Mouse (Mus musculus) stomach, embryonic 14.5 days (tissue): ENCODE data around the gene Gm26727. TPM values are rescaled to one million over a fixed set of nuclear protein-coding genes. Genes with fewer than 3 reads are reported as not detected.
"Not testable (repeated sequence)": the region's sequence is repeated elsewhere in the genome, so short reads cannot be mapped to it uniquely, and the experiment has no call there.

Experiments
- ATAC-seq: fragments of 200-750 bp; cut with Nextera tagmentation; 2 replicates; pipeline ENCODE4 v1.8.0; 2017; ENCODE audit warnings: low read depth, moderate TSS enrichment; ENCODE audit not compliant: insufficient number of reproducible peaks, insufficient read depth, low FRiP score
- H3K27ac ChIP-seq: fragments of 300-500 bp; sonication (generic); 2 replicates; pipeline ENCODE4 v1.5.1; 2014; ENCODE audit warnings: mild to moderate bottlenecking, low read length, moderate library complexity, mixed read lengths
- H3K27me3 ChIP-seq: fragments of 300-500 bp; sonication (generic); 2 replicates; pipeline ENCODE4 v1.6.1; 2014; ENCODE audit warnings: low read length, control low read depth, mixed read lengths; ENCODE audit not compliant: control insufficient read depth, insufficient read depth
- H3K36me3 ChIP-seq: fragments of 300-500 bp; sonication (generic); 2 replicates; pipeline ENCODE4 v1.6.1; 2014; ENCODE audit warnings: mild to moderate bottlenecking, control low read depth, low read length, moderate library complexity, mixed read lengths; ENCODE audit not compliant: control insufficient read depth, insufficient read depth
- H3K4me1 ChIP-seq: fragments of 300-500 bp; sonication (generic); 2 replicates; pipeline ENCODE4 v1.6.1; 2014; ENCODE audit warnings: low read length, control low read depth, mixed read lengths; ENCODE audit not compliant: control insufficient read depth, insufficient read depth
- H3K4me2 ChIP-seq: fragments of 300-500 bp; sonication (generic); replicated peaks from 2 replicates; pipeline ENCODE4 v1.6.1; 2014; ENCODE audit warnings: low read depth, low read length, control low read depth
- H3K4me3 ChIP-seq: fragments of 300-500 bp; sonication (generic); 2 replicates; pipeline ENCODE4 v1.5.1; 2014; ENCODE audit warnings: low read depth, low read length, control low read depth
- H3K9ac ChIP-seq: fragments of 300-500 bp; sonication (generic); replicated peaks from 2 replicates; pipeline ENCODE4 v1.6.1; 2014; ENCODE audit warnings: low read depth, mild to moderate bottlenecking, control low read depth, low read length, moderate library complexity, mixed read lengths
- H3K9me3 ChIP-seq: fragments of 300-500 bp; sonication (generic); 2 replicates; pipeline ENCODE4 v1.6.1; 2016; ENCODE audit warnings: low read depth, low read length, control low read depth; ENCODE audit not compliant: control insufficient read depth
- WGBS: fragments of 180-500 bp; shearing (Covaris S2); extraction: QIAGEN DNeasy Blood & Tissue Kit; methylation state at CpG from one replicate; pipeline ENCODE4 v1.1.7; 2014; 5-methylcytosine and 5-hydroxymethylcytosine counted together
- polyA plus RNA-seq: library from polyadenylated mRNA; unstranded; fragments of >200 nt; fragmentation: Nextera tagmentation; extraction: Ambion mirVana; gene quantifications from 2 replicates; pipeline ENCODE4 v1.2.1, GENCODE M21; 2014

Gm26727 gene
- polyA plus RNA-seq, 1 experiment from 2014 or later = not detected

GRCm38 (mm10) chr2:67438309-67438708, 5.3 kb upstream of the Gm26727 start:
- ATAC-seq = no peak
- H3K27ac ChIP-seq = no peak overlapping the region
- H3K36me3 ChIP-seq = no peaks in the 10 kb centered on the region
- H3K9me3 ChIP-seq = no peaks in the 10 kb centered on the region
- 74% methylated on average over 8 of the region's 8 CpGs for WGBS
- H3K4me1 ChIP-seq = no peaks in the 10 kb centered on the region
- no peak overlapping the region for H3K4me3 ChIP-seq
- no peak overlapping the region for H3K4me2 ChIP-seq
- H3K27me3 ChIP-seq = no peaks in the 10 kb centered on the region
- no peak overlapping the region for H3K9ac ChIP-seq

- Histone ChIP-seq H3K9ac (no peak overlapping the region), H3K4me3 (no peak overlapping the region), H3K4me2 (no peak overlapping the region), H3K4me1 (no peaks in the 10 kb centered on the region), H3K27me3 (no peaks in the 10 kb centered on the region), H3K27ac (no peak overlapping the region), H3K36me3 (no peaks in the 10 kb centered on the region), H3K9me3 (no peaks in the 10 kb centered on the region)
- ATAC-seq = no peak
- WGBS = 87% methylated on average over 1 of the region's 1 CpGs
Measured at GRCm38 (mm10) chr2:67422799-67423198, 10.2 kb downstream of the Gm26727 start.

- Histone ChIP-seq H3K9ac (no peak overlapping the region), H3K27me3 (no peaks in the 10 kb centered on the region), H3K4me2 (no peak overlapping the region), H3K27ac (no peak overlapping the region), H3K9me3 (no peaks in the 10 kb centered on the region), H3K4me3 (no peak overlapping the region), H3K36me3 (no peaks in the 10 kb centered on the region), H3K4me1 (no peaks in the 10 kb centered on the region)
- ATAC-seq = no peak
Measured at GRCm38 (mm10) chr2:67420853-67421252, 12.1 kb downstream of the Gm26727 start.

GRCm38 (mm10) chr2:67413425-67413824, 19.6 kb downstream of the Gm26727 start, which contains the start of gene Gm21830:
Gene Gm21830, plus strand, starts transcription at chr2:67413725.
- WGBS = no CpG with 5 or more reads among the region's 1 CpGs
- not testable (repeated sequence) for H3K4me1 ChIP-seq, H3K9ac ChIP-seq, ATAC-seq, H3K27me3 ChIP-seq, H3K4me3 ChIP-seq, H3K9me3 ChIP-seq, H3K36me3 ChIP-seq, H3K4me2 ChIP-seq, H3K27ac ChIP-seq

Other genes with a start within 250 kb of the Gm26727 start
- gene Gm21830, start 19.5 kb downstream of the Gm26727 start, polyA plus RNA-seq = not detected in 2 replicates
- gene Xirp2, start 12.8 kb upstream of the Gm26727 start, polyA plus RNA-seq = not detected in 2 replicates
- 11.7 and 14.2 TPM in 2 replicates for gene B3galt1, start 132.7 kb upstream of the Gm26727 start, polyA plus RNA-seq